Mouse (Mus musculus) urinary bladder, postnatal 36 days (tissue): ENCODE measurements around the gene E430018J23Rik.
"Not testable (repeated sequence)": the region's sequence is repeated elsewhere in the genome, so short reads cannot be mapped to it uniquely, and the experiment has no call there.

ENCODE experiments used
- DNase-seq, 2 experiments: peaks; one replicate each; pipeline ENCODE4 v3.0.0; 2022; ENCODE audit warnings: low spot score in 2 of 2, mixed read lengths in 1 of 2

Gene E430018J23Rik

GRCm38 (mm10) chr7:127393157-127393943, at the start of gene E430018J23Rik:
TSS of gene E430018J23Rik (minus strand) at chr7:127393629.
- peak; percentile 97 for DNase-seq

- DNase-seq: no peak
These were observed 44.3 kb upstream of the E430018J23Rik start for GRCm38 (mm10) chr7:127437724-127438123.

GRCm38 (mm10) chr7:127435206-127435605, 41.8 kb upstream of the E430018J23Rik start:
- DNase-seq: no peak

- DNase-seq: no peak
These were observed 32.9 kb upstream of the E430018J23Rik start for GRCm38 (mm10) chr7:127426354-127426753.

- DNase-seq: no peak
These were observed 32.5 kb upstream of the E430018J23Rik start for GRCm38 (mm10) chr7:127425911-127426310.

GRCm38 (mm10) chr7:127425291-127425690, 31.9 kb upstream of the E430018J23Rik start:
- DNase-seq: no peak

GRCm38 (mm10) chr7:127422247-127422646, 28.8 kb upstream of the E430018J23Rik start:
- no peak for DNase-seq

- peak; percentile 94 to 97 for DNase-seq
These were observed 28.2 kb upstream of the E430018J23Rik start, which contains the start of gene Zfp688 for GRCm38 (mm10) chr7:127421388-127422191. TSS of gene Zfp688 (minus strand) at chr7:127422068.

GRCm38 (mm10) chr7:127411418-127411817, 18.0 kb upstream of the E430018J23Rik start:
- DNase-seq: no peak

GRCm38 (mm10) chr7:127406002-127406987, 12.9 kb upstream of the E430018J23Rik start, which contains the start of gene Zfp764:
TSS of gene Zfp764 (minus strand) at chr7:127406822.
- peak; percentile 82 to 84 for DNase-seq

- DNase-seq: not testable (repeated sequence)
These were observed 10.7 kb upstream of the E430018J23Rik start for GRCm38 (mm10) chr7:127404101-127404500.

GRCm38 (mm10) chr7:127402980-127403379, 9.6 kb upstream of the E430018J23Rik start:
- no peak for DNase-seq

GRCm38 (mm10) chr7:127400355-127400754, 6.9 kb upstream of the E430018J23Rik start:
- DNase-seq: no peak

GRCm38 (mm10) chr7:127393944-127394333, 510 bp upstream of the E430018J23Rik start:
- DNase-seq: no peak

GRCm38 (mm10) chr7:127392251-127392824, 1.1 kb downstream of the E430018J23Rik start:
- DNase-seq: no peak

GRCm38 (mm10) chr7:127391538-127391937, 1.9 kb downstream of the E430018J23Rik start:
- DNase-seq: no peak

GRCm38 (mm10) chr7:127390306-127390705, 3.1 kb downstream of the E430018J23Rik start:
- no peak for DNase-seq

- DNase-seq: not testable (repeated sequence)
These were observed 5.2 kb downstream of the E430018J23Rik start for GRCm38 (mm10) chr7:127388201-127388600.

GRCm38 (mm10) chr7:127386641-127387392, 6.6 kb downstream of the E430018J23Rik start, which contains the start of gene 9130019O22Rik:
TSS of gene 9130019O22Rik (minus strand) at chr7:127387166.
- DNase-seq: peak; percentile 86 to 87

GRCm38 (mm10) chr7:127385560-127385959, 7.9 kb downstream of the E430018J23Rik start:
- DNase-seq: not testable (repeated sequence)
